12 mouse cellular contexts compared by ENCODE assay signal in the genomic region with DNA sequence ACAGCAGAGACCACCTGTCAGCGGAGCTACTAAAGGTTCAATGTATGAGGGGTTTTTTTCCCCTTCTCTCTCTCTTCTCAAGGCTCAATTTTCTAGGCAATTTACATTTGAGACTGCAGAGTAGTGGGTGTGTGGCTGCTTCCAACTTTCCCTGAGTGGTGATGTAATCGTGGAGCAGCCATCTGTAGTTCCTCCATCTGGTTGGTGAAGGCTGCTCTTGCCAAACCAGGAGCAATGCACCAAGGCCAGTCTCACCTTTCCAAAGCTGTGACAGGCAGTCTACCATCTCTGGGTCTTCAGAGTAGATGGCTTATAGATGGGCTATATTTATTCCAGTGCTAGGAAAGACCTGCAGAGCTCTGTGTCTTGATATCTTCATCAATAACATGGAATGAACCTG.
DNase-seq lines count a peak whose midpoint lies in the region.
"Had no signal": no experiment of that assay in that cellular context is flagged by ENCODE, and none has a peak within 500 bp of the region (broad histone marks: within the 10 kb centered on the region; RNA-seq: fewer than 3 reads in every experiment).

No protein-coding gene starts in this region.

- intact Hi-C loops in heart, postnatal 14 days (cut with DNase I): no loop called here
- intact Hi-C loops in left cerebral cortex, postnatal 4 days (cut with DNase I): no loop called here

- peak; percentile 78 for DNase-seq in heart, adult 11 months
- DNase-seq in heart, postnatal 14 days: no peak
- DNase-seq in cerebellum, postnatal 10 days: peak; percentile 77 to 81
- peak; percentile 79 to 81 for DNase-seq in layer of hippocampus, adult 8-10 months (ENCODE audit: low spot score in 2 of 2)
- peak; percentile 37 for DNase-seq in left cerebral cortex, postnatal 4 days
- no peak for DNase-seq in testis, postnatal 14 days (ENCODE audit: low spot score)
- no peak for DNase-seq in lung, postnatal 14 days
- DNase-seq in thymus, adult 18-20 months: no peak
- DNase-seq: B cell, adult 2 months; gastrocnemius, postnatal 36 days; kidney, adult 18-20 months; lung, adult 2 months had no signal

Comparison
In these comparisons a context has a peak if more than half of its experiments do, and no peak if none do; other contexts are left out.
1. DNase-seq: peak in heart, adult 11 months (single experiment), cerebellum, postnatal 10 days (2 of 2), layer of hippocampus, adult 8-10 months (2 of 2) and left cerebral cortex, postnatal 4 days (single experiment); none in heart, postnatal 14 days (0 of 2), testis, postnatal 14 days (single experiment), lung, postnatal 14 days (single experiment) and thymus, adult 18-20 months (0 of 2).